Mouse (Mus musculus) cerebellum, adult 2 months (tissue): ENCODE results near the gene St6galnac3.

Experiments used
- CTCF ChIP-seq: fragments of 200-500 bp; IDR thresholded peaks from 2 replicates; pipeline ENCODE4 v1.5.1; 2011; ENCODE audit warnings: low read depth, mild to moderate bottlenecking, control low read depth, low read length, moderate library complexity, borderline replicate concordance; ENCODE audit not compliant: insufficient read depth
- POLR2A ChIP-seq: fragments of 200-500 bp; IDR thresholded peaks from 2 replicates; pipeline ENCODE4 v1.6.1; 2011; ENCODE audit warnings: low read length, control low read depth, borderline replicate concordance; ENCODE audit not compliant: insufficient read depth

DNA sequence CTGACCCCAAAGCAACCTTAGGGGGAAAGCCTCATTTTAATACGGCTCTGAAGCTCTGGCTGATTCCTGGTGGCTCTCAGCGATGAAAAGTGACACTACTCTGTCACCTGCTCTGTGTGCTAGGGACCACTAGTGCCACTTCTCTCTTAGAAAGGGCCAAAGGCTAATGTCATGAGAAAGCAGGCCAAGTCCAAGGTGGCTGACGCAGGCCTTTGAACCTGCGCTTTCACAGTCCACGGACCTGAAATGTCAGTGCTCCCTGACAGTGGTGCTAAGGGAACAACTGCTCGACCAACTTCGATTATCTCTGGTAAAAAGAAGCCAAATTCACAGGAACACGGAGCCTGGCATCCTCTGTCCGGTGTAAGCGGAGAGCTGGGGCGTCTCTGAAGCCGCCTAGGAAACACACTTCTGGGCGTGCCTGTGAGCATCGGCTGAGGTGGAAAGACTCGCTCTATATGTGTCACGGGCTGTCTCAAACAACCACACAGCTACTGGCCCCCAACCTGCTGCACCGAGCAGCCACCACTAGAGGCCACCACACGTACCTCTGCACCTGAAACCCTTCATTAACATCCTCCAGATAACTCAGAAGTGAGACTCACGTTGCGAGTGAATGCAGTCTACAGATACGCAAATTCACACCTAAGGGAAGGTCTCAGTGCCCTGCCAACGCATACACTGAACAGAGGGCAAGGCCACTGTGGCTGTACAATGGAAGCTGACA, 66.8 kb downstream of the St6galnac3 start:
- peak; percentile 91 for TF ChIP-seq CTCF
- no peak for TF ChIP-seq POLR2A
